Mouse (Mus musculus) brain, embryonic 14.5 days (tissue): ENCODE data around the gene Stat3.

ENCODE experiments used
- CTCF ChIP-seq: fragments of 200-500 bp; IDR thresholded peaks from 2 replicates; pipeline ENCODE4 v1.5.1; 2012; ENCODE audit warnings: inconsistent platforms, mild to moderate bottlenecking, moderate library complexity, borderline replicate concordance; ENCODE audit not compliant: insufficient read depth, insufficient read length; ENCODE audit errors: extremely low read depth
- POLR2A ChIP-seq: fragments of 200-500 bp; IDR thresholded peaks from 2 replicates; pipeline ENCODE4 v1.6.1; 2012; ENCODE audit warnings: mild to moderate bottlenecking, inconsistent platforms, borderline replicate concordance; ENCODE audit not compliant: poor library complexity, insufficient read depth, insufficient read length, severe bottlenecking; ENCODE audit errors: extremely low read depth

DNA sequence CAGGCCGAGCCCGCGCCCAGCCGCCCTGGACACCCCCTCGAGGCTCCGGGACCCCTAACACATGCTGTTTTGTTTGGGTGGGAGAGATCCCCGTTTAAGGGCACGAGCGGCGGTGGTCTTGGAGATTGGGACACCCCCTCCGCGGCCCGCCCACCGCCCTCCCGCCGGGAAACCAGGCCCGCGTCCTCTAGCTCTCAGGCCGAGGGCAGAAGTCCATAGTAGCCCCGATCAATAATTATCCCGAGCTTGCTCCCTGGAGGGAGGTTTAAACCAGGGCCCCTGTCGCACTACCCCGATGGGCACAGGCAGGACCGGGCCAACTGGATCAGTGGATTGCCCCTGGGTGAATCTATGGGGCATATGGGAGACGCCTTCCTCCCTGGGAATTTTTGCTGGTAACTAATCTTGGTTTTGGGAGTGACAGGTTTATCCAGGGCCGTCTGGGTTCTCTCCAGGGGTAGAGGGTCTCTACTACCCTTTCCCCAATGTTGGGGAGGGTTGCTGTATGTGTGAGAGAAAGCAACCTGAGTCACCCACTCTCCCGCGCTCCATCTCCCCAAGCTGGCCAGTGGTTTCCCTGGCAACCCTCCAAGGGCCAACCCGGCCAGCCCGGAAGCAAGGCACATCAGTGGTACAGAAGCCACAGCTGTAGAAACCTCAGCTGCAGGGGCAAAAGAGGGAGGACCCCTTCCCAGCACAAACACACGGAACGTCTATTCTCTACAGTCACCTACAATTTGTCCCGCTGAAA lies 88.4 kb downstream of the Stat3 start:
- TF ChIP-seq CTCF (no peak), POLR2A (no peak)
